Mouse (Mus musculus) small intestine, adult 2 months (tissue): ENCODE measurements around the gene Fbxl12. TPM values are rescaled to one million over a fixed set of nuclear protein-coding genes. Genes with fewer than 3 reads are reported as not detected.

Experiments used
- H3K27ac ChIP-seq: fragments of 200-500 bp; 2 replicates; pipeline ENCODE4 v1.5.1; 2012; ENCODE audit warnings: low read depth, low read length, control low read depth, inconsistent platforms; ENCODE audit not compliant: insufficient read depth
- H3K27me3 ChIP-seq: fragments of 200-500 bp; 2 replicates; pipeline ENCODE4 v1.6.1; 2012; ENCODE audit warnings: mild to moderate bottlenecking, moderate library complexity, low read length, inconsistent platforms; ENCODE audit not compliant: control insufficient read depth, insufficient read depth
- H3K36me3 ChIP-seq: fragments of 200-500 bp; 2 replicates; pipeline ENCODE4 v1.6.1; 2012; ENCODE audit warnings: mild to moderate bottlenecking, low read length, control low read depth, inconsistent platforms; ENCODE audit not compliant: control insufficient read depth, insufficient read depth
- H3K4me1 ChIP-seq: fragments of 200-500 bp; 2 replicates; pipeline ENCODE4 v1.6.1; 2012; ENCODE audit warnings: low read length, inconsistent platforms, mixed read lengths; ENCODE audit not compliant: control insufficient read depth, insufficient read depth, insufficient read length
- H3K4me3 ChIP-seq: fragments of 200-500 bp; 2 replicates; pipeline ENCODE4 v1.5.1; 2012; ENCODE audit warnings: low read depth, mild to moderate bottlenecking, control low read depth, inconsistent platforms, low read length, moderate library complexity
- CTCF ChIP-seq: fragments of 200-500 bp; IDR thresholded peaks from 2 replicates; pipeline ENCODE4 v1.5.1; 2012; ENCODE audit warnings: low read depth, mild to moderate bottlenecking, control low read depth, inconsistent platforms, low read length, moderate library complexity, mixed read lengths; ENCODE audit not compliant: insufficient replicate concordance, insufficient read length; ENCODE audit errors: extremely low read depth
- POLR2A ChIP-seq: fragments of 200-500 bp; IDR thresholded peaks from 2 replicates; pipeline ENCODE4 v1.6.1; 2012; ENCODE audit warnings: low read depth, mild to moderate bottlenecking, control low read depth, inconsistent platforms, low read length, moderate library complexity
- WGBS: fragments of 180-500 bp; shearing (Covaris S2); methylation state at CpG from one replicate; pipeline ENCODE4 v1.1.7; 2018; 5-methylcytosine and 5-hydroxymethylcytosine counted together
- polyA plus RNA-seq: library from polyadenylated mRNA; depleted of rRNA; stranded (reverse); fragments of >200 nt; gene quantifications from 2 replicates; pipeline ENCODE4 v1.2.3, GENCODE M21; 2012

Gene Fbxl12
- polyA plus RNA-seq, 1 experiment = 42.5 TPM

DNA sequence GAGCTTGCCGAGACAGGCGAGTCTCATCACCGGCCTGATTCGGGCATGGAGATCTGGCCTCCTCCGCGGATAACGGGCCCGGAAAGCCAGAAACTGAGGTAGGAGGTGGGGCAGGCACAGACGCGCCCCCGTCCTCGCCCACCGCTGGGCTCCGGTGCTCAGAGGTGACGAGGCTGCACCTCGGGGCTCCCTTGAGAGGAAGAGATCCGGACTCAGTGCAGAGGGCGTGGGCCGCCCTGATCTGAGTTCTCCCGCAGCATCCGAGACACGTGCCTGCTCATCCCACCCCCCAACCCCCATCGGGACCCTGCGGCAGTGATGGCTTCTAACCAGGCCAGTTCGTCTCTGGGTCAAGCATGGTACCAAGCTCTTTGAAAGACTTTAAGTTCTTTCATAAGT lies 7.7 kb upstream of the Fbxl12 start:
- no peak overlapping the region for H3K27ac ChIP-seq
- H3K36me3 ChIP-seq = peaks cover 8% of the 10 kb centered on the region; the same call in 1 of the 2 replicates
- peaks cover 3% of the 10 kb centered on the region; the same call in 1 of the 2 replicates for H3K4me1 ChIP-seq
- peak overlapping the region; percentile 81 for H3K4me3 ChIP-seq
- TF ChIP-seq POLR2A = no peak
- TF ChIP-seq CTCF = no peak
- H3K27me3 ChIP-seq = no peaks in the 10 kb centered on the region
- 1% methylated on average over 25 of the region's 25 CpGs for WGBS

DNA sequence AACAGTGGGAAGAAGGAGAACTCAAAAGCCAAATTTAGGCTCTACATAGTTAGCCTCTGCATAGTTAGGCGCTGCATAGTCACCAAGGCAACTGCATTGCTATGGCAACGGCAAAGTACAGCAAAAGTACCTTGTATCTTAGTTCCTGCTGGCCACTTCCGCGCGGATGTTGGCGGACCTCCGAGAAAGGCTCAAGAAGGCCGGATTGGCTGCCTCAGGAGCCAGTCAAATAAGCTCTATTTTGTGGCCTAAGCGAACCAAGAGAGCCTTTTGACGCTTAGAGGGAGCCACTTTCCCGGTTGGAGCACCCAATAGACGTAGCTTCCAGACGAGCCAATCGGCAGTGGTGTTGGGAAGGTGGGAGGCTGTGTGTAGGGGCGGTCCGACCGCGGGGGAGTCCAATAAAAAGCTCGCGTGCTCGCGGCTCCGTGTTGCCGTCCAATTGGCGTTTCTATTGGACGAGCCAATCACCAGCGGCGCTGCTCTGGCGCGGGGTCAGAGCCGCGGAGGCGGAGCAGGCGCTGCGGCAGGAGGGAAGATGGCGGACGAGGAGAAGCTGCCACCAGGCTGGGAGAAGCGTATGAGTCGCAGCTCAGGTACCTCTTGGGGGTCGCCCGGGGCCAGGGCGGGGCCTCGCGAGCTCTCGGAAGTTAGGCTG lies 7.2 kb upstream of the Fbxl12 start, which contains the start of gene Pin1:
TSS of gene Pin1 (plus strand) at position 494 of the 658 bp plus-strand sequence.
- Histone ChIP-seq H3K36me3 (peaks cover 5% of the 10 kb centered on the region; the same call in 1 of the 2 replicates), H3K4me3 (peak within 1 kb of the TSS; percentile 81), H3K4me1 (peaks cover 3% of the 10 kb centered on the region; the same call in 1 of the 2 replicates), H3K27me3 (no peaks in the 10 kb centered on the region), H3K27ac (peak within 1 kb of the TSS; percentile 7; the same call in 1 of the 2 replicates)
- under 1% methylated on average over 45 of the region's 45 CpGs for WGBS
- TF ChIP-seq POLR2A = no peak

DNA sequence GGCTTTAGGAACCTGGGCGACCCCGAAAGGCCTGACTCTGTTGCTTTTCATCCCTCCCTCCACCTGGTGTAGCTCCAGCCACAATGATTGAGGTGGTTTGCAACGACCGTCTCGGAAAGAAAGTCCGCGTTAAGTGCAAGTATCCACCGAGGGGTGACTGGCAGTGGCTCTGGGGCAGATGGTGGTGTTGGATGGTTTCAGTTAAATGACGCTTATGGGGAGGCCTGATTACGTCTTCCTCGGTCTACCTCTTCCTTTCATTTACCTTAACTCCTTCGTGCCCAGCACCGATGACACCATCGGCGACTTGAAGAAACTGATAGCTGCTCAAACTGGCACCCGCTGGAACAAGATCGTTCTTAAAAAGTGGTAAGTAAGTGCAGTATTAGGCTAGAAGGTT lies 554 bp upstream of the Fbxl12 start:
- Histone ChIP-seq H3K4me1 (peaks cover 2% of the 10 kb centered on the region; the same call in 1 of the 2 replicates), H3K4me3 (peak overlapping the region; percentile 88), H3K27me3 (no peaks in the 10 kb centered on the region), H3K36me3 (no peaks in the 10 kb centered on the region; the same call in 1 of the 2 replicates), H3K27ac (peak overlapping the region; percentile 73)
- WGBS = 2% methylated on average over 17 of the region's 17 CpGs
- no peak for TF ChIP-seq CTCF
- peak; percentile 37; the same call in 1 of the 2 replicates for TF ChIP-seq POLR2A

GRCm38 (mm10) chr9:20643781-20644180 lies 786 bp downstream of the Fbxl12 start:
- TF ChIP-seq CTCF (no peak), POLR2A (no peak)
- WGBS = under 1% methylated on average over 13 of the region's 13 CpGs
- Histone ChIP-seq H3K27me3 (no peaks in the 10 kb centered on the region), H3K4me1 (peaks cover 2% of the 10 kb centered on the region; the same call in 1 of the 2 replicates), H3K27ac (peak overlapping the region; percentile 73), H3K4me3 (peak overlapping the region; percentile 88), H3K36me3 (peaks cover 8% of the 10 kb centered on the region)

GRCm38 (mm10) chr9:20642896-20643466 lies 1.6 kb downstream of the Fbxl12 start:
- Histone ChIP-seq H3K27ac (peak overlapping the region; percentile 73), H3K4me1 (peaks cover 2% of the 10 kb centered on the region; the same call in 1 of the 2 replicates), H3K4me3 (peak overlapping the region; percentile 88), H3K27me3 (no peaks in the 10 kb centered on the region), H3K36me3 (peaks cover 15% of the 10 kb centered on the region)
- TF ChIP-seq POLR2A (0 out of 2 replicates have a peak, but pooled peaks have one; percentile 17), CTCF (no peak; the same call in 1 of the 2 replicates)
- WGBS = under 1% methylated on average over 30 of the region's 30 CpGs

DNA sequence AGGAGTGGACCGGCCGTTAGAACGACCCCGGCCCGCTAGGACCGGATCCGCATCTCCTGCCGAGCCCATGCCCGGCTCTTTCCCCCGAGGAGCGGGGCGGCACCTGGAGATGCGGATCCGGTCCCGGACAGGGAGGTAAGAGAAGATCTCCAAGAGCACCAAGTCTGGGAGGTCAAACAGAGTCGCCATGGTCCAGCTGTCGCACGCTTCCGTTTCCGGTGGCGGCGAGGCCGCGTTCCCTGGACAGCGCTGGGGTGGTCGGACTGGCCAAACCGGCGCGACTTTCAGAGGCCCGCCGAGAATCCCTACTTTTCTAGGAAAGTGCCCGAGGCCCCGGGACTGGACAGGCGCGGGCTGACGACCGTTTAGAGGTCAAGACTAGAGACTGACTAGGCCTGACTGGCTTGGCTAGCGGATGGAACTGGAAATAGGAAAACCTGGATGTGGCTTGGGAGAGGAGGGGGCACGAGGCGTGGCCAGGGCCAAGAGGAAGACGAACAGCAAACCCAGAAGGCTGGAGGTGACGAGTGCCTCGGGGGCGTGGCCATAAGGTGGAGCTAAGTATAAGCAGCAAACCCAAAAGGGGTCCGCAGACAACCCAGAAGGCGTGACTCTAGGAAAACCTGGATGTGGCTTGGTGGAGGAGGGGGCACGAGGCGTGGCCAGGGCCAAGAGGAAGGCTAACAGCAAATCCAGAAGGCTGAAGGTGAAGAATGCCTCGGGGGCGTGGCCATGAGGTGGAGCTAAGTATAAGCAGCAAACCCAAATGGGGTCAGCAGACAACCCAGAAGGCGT lies 2.3 kb downstream of the Fbxl12 start, which contains the start of gene Ubl5:
TSS of gene Ubl5 (plus strand) at position 778 of the 795 bp plus-strand sequence.
- TF ChIP-seq POLR2A (no peak; the same call in 1 of the 2 replicates), CTCF (no peak)
- Histone ChIP-seq H3K4me1 (peaks cover 2% of the 10 kb centered on the region; the same call in 1 of the 2 replicates), H3K27ac (peak within 1 kb of the TSS; percentile 73), H3K4me3 (peak within 1 kb of the TSS; percentile 88), H3K36me3 (peaks cover 19% of the 10 kb centered on the region), H3K27me3 (no peaks in the 10 kb centered on the region)
- 1% methylated on average over 51 of the region's 51 CpGs for WGBS

GRCm38 (mm10) chr9:20641501-20641900 lies 3.1 kb downstream of the Fbxl12 start:
- Histone ChIP-seq H3K27ac (no peak overlapping the region), H3K4me1 (peaks cover 2% of the 10 kb centered on the region; the same call in 1 of the 2 replicates), H3K27me3 (no peaks in the 10 kb centered on the region), H3K36me3 (peaks cover 24% of the 10 kb centered on the region), H3K4me3 (peak overlapping the region; percentile 88; the same call in 1 of the 2 replicates)
- 24% methylated on average over 6 of the region's 6 CpGs for WGBS
- TF ChIP-seq POLR2A = no peak
